Mouse (Mus musculus) ES-E14 (cell line): ENCODE measurements around the gene Gm20715. TPM values are rescaled to one million over a fixed set of nuclear protein-coding genes. Genes with fewer than 3 reads are reported as not detected.

Source experiments
- DNase-seq: peaks from one replicate; pipeline ENCODE4 v3.0.0-alpha.2; 2013; ENCODE audit warnings: low read depth, low spot score
- H3K27ac ChIP-seq: 2 replicates; pipeline ENCODE4 v1.5.1; 2012; ENCODE audit warnings: low read depth, mild to moderate bottlenecking, low read length, moderate library complexity, mixed read lengths; ENCODE audit not compliant: poor library complexity, insufficient read depth, severe bottlenecking
- H3K36me3 ChIP-seq: 2 replicates; pipeline ENCODE4 v1.6.1; 2012; ENCODE audit warnings: mild to moderate bottlenecking, low read length, moderate library complexity, mixed read lengths; ENCODE audit not compliant: control insufficient read depth, poor library complexity, insufficient read depth, severe bottlenecking
- H3K4me1 ChIP-seq, 2 experiments: fragments of 150-350 bp in 1 of 2; sonication (generic) in 1 of 2; 2 replicates each; pipeline ENCODE4 v1.6.1; 2012; ENCODE audit warnings: low read length in 2 of 2, mild to moderate bottlenecking in 1 of 2, mixed read lengths in 1 of 2; ENCODE audit not compliant: control insufficient read depth in 2 of 2, insufficient read depth in 2 of 2, poor library complexity in 1 of 2
- H3K4me3 ChIP-seq, 2 experiments: fragments of 150-350 bp in 1 of 2; sonication (generic) in 1 of 2; 2 replicates each; pipeline ENCODE4 v1.5.1; 2012; ENCODE audit warnings: low read length in 2 of 2, low read depth in 1 of 2, mild to moderate bottlenecking in 1 of 2, mixed read lengths in 1 of 2; ENCODE audit not compliant: insufficient read depth in 1 of 2, poor library complexity in 1 of 2, severe bottlenecking in 1 of 2
- H3K9ac ChIP-seq: 2 replicates; pipeline ENCODE4 v1.6.1; 2012; ENCODE audit warnings: low read depth, mild to moderate bottlenecking, low read length, mixed read lengths; ENCODE audit not compliant: poor library complexity, insufficient read depth, severe bottlenecking
- H3K9me3 ChIP-seq: fragments of 150-350 bp; sonication (generic); 2 replicates; pipeline ENCODE4 v1.6.1; 2012; ENCODE audit warnings: low read depth, mild to moderate bottlenecking, low read length; ENCODE audit not compliant: control insufficient read depth, insufficient read depth
- CHD2 ChIP-seq: IDR thresholded peaks from 2 replicates; pipeline ENCODE4 v1.6.1; 2014; ENCODE audit warnings: mild to moderate bottlenecking, low read depth, low read length, inconsistent platforms
- HCFC1 ChIP-seq: IDR thresholded peaks from 2 replicates; pipeline ENCODE4 v1.6.1; 2012; ENCODE audit warnings: low read length, inconsistent platforms, borderline replicate concordance; ENCODE audit not compliant: insufficient read depth
- MAFK ChIP-seq: IDR thresholded peaks from 2 replicates; pipeline ENCODE4 v1.6.1; 2014; ENCODE audit warnings: mild to moderate bottlenecking, low read depth, low read length, inconsistent platforms; ENCODE audit not compliant: insufficient read depth
- ZC3H11A ChIP-seq: IDR thresholded peaks from 2 replicates; pipeline ENCODE4 v1.6.1; 2012; ENCODE audit warnings: low read depth, mild to moderate bottlenecking, inconsistent platforms, low read length, borderline replicate concordance
- ZNF384 ChIP-seq: IDR thresholded peaks from 2 replicates; pipeline ENCODE4 v1.6.1; 2012; ENCODE audit warnings: low read depth, low read length, inconsistent platforms
- in situ Hi-C, 2 experiments: fragments of 600-800 bp; cut with MboI; formaldehyde crosslinking; loops; one replicate each; pipeline ENCODE4 v1.15.1; 2025; ENCODE audit warnings: low sequenced_read_pairs in 2 of 2, inconsistent platforms in 1 of 2; ENCODE audit not compliant: unreplicated experiment in 2 of 2
- total RNA-seq: library from RNA; depleted of rRNA; stranded (reverse); fragments of 300-350 nt; gene quantifications from 2 replicates; pipeline ENCODE4 v1.2.3, GENCODE M21; 2012

The Gm20715 gene
- total RNA-seq, 1 experiment, result 0.09 TPM

DNA sequence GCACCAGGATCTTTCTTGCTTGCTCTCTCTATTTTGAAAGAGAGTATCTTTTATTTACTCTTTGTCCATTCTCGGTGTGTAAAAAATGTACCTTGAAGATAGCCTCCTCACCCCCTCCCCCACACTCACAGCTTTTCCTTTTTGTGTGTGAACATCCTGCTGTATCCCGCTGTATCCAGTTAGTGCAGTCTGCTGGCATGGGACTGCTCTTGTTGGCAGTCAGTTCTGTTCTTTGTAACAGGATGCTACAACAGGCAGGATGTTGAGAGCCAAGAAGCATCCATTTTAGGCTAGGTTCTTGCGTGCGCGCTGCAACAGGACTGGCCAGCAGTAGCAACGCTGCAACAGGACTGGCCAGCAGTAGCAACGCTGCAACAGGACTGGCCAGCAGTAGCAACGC, 23.1 kb upstream of the Gm20715 start:
- Histone ChIP-seq H3K9me3 (no peaks in the 10 kb centered on the region), H3K4me3 (no peak overlapping the region), H3K36me3 (no peaks in the 10 kb centered on the region), H3K27ac (no peak overlapping the region), H3K4me1 (0 out of 4 replicates have a peak, but pooled peaks cover 0 to 2% of the 10 kb centered on the region in 2 experiments), H3K9ac (no peak overlapping the region)
- DNase-seq, result no peak
- TF ChIP-seq CHD2 (no peak), MAFK (no peak)
- in situ Hi-C loops, result no loop called here

GRCm38 (mm10) chr7:6388971-6389370, 21.1 kb upstream of the Gm20715 start:
- no peaks in the 10 kb centered on the region for H3K9me3 ChIP-seq
- no peak overlapping the region for H3K4me3 ChIP-seq
- DNase-seq, result no peak
- in situ Hi-C loops, result no loop called here
- TF ChIP-seq ZNF384 (no peak), MAFK (no peak), CHD2 (no peak), HCFC1 (no peak), ZC3H11A (no peak)
- no peak overlapping the region for H3K9ac ChIP-seq
- H3K27ac ChIP-seq, result no peak overlapping the region
- no peaks in the 10 kb centered on the region for H3K36me3 ChIP-seq
- 0 out of 4 replicates have a peak, but pooled peaks cover 0 to 2% of the 10 kb centered on the region in 2 experiments for H3K4me1 ChIP-seq

GRCm38 (mm10) chr7:6389449-6389848, 20.6 kb upstream of the Gm20715 start:
- no peaks in the 10 kb centered on the region for H3K36me3 ChIP-seq
- 0 out of 4 replicates have a peak, but pooled peaks cover 0 to 2% of the 10 kb centered on the region in 2 experiments for H3K4me1 ChIP-seq
- no peaks in the 10 kb centered on the region for H3K9me3 ChIP-seq
- no peak overlapping the region for H3K27ac ChIP-seq
- TF ChIP-seq ZC3H11A (no peak), CHD2 (no peak), HCFC1 (no peak), MAFK (no peak)
- peak overlapping the region in 1 of 2 experiments; percentile 20; a peak in 1 of 4 replicates for H3K4me3 ChIP-seq
- DNase-seq, result no peak
- H3K9ac ChIP-seq, result peak overlapping the region; percentile 42; the same call in 1 of the 2 replicates
- in situ Hi-C loops, result no loop called here

DNA sequence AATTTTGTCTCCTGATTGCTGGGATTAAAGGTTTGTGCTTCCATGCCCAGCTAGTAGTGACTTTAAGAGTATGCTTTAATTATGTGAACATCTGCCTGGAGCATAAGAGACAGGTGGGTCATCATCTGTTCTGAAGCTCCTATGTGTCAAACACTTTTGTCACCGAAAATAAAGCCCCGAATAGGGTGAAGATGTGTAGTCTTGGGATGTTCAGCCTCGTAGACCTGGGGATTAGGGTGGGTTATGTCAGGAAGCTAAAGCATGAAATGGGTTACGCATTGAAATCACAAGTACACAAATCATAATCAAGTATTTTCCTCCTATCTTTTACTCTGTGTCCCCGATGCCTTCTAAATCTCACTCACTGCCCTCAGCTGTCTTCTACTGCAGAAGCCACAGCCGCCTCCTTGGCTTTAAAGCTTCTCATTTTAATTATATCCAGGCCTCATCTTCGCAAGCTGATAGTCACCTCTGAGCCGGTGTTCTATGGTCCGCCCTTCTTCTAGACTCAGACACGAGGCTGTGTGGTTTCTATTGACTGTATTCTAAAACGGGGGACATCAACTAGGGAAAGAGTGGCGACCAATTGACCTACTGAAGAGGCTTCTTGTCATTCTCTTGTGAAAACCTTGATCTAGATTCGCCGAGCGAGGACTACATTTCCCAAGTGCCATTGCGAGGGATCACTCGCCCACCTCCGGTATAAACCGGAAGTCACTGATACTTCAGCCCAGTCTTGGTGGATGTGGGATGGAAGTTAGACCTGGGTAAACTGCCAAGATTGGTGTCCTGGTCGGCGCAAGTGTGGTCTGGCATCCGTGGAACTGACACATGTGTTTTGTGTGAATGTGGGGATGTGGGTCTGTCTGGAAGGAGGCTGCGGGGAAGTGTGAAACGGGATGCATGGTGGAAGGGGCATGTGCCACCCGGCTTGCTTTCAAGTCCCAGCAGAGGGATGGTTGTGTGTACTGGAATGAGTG, 11.8 kb upstream of the Gm20715 start, which contains the start of gene Smim17:
TSS of gene Smim17 (plus strand) at position 720 of the 980 bp plus-strand sequence.
- TF ChIP-seq HCFC1 (peak; percentile 92), ZC3H11A (no peak)
- in situ Hi-C loops, result no loop called here
- peak within 1 kb of the TSS; percentile 76 for H3K9ac ChIP-seq
- no peak within 1 kb of the TSS for H3K27ac ChIP-seq
- H3K4me1 ChIP-seq, result no peaks in the 10 kb centered on the region; a peak in 2 of 4 replicates
- no peaks in the 10 kb centered on the region for H3K9me3 ChIP-seq
- no peaks in the 10 kb centered on the region for H3K36me3 ChIP-seq
- H3K4me3 ChIP-seq, result peak within 1 kb of the TSS; percentile 69 to 72
- DNase-seq, result no peak
